ENCODE assay signal across 21 mouse cellular contexts in the genomic region with DNA sequence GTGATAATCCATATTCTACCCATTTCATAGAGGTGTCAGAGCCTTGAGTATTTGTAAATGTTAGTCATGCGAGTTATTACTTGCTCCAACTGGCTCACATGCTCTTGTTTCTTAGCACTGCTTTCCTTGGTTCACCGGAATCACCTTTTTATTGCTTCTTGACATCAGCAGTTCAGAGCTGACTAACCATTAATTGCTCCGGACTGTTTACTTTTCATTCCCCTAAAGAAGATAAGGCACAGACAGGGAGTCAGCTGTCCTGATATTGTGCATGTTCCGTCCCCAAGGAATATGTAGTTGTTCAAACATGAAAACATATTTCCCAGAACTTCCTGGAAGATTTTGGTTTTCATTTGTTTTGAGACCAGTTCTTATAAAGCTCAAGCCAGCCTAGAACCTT. TPM values are rescaled to one million over a fixed set of nuclear protein-coding genes. Genes with fewer than 3 reads are reported as not detected.
DNase-seq lines count a peak whose midpoint lies in the region; ATAC-seq and TF ChIP-seq lines count a peak whose summit lies in the region.
"Had no signal": no experiment of that assay in that cellular context is flagged by ENCODE, and none has a peak within 500 bp of the region (broad histone marks: within the 10 kb centered on the region; RNA-seq: fewer than 3 reads in every experiment).

No protein-coding gene starts in this region.

- DNase-seq in kidney, adult 9 months: peak; percentile 17
- DNase-seq in kidney, postnatal 25 days: no peak
- peak; percentile 26 for DNase-seq in NIH3T3 (ENCODE audit: low read depth)
- DNase-seq in ovary, postnatal 36 days (ENCODE audit: low spot score): no peak
- no peak for DNase-seq in adrenal gland, postnatal 4 days (ENCODE audit: low spot score in 2 of 2)
- DNase-seq: adrenal gland, postnatal 10 days; cerebellum, adult 11-12 months; cerebellum, adult 9-11 months; embryo, embryonic 11 days; gastrocnemius, adult 2 months; gastrocnemius, postnatal 25 days; heart, postnatal 36 days had no signal

- no peaks in the 10 kb centered on the region for H3K9me3 ChIP-seq in intestine, embryonic 16.5 days (ENCODE audit: control insufficient read depth, low read length)
- H3K9me3 ChIP-seq: embryonic facial prominence, embryonic 15.5 days; forebrain, embryonic 10.5 days; heart, embryonic 13.5 days; hindbrain, embryonic 15.5 days had no signal

- no peak for TF ChIP-seq POLR2A in small intestine, adult 2 months (IDR thresholded peaks at IDR 0.05; ENCODE audit: low read depth, low read length)

- H3K9ac ChIP-seq in intestine, embryonic 16.5 days (ENCODE audit: low read depth, low read length): no peak overlapping the region
- H3K9ac ChIP-seq: embryonic facial prominence, embryonic 15.5 days; heart, embryonic 13.5 days; hindbrain, embryonic 15.5 days had no signal

- ATAC-seq in intestine, embryonic 16.5 days: peak; percentile 86
- ATAC-seq: forebrain, embryonic 14.5 days had no signal

- no peaks in the 10 kb centered on the region for H3K4me1 ChIP-seq in intestine, embryonic 16.5 days (ENCODE audit: control insufficient read depth, insufficient read depth, low read length)
- peaks cover 5% of the 10 kb centered on the region for H3K4me1 ChIP-seq in small intestine, adult 2 months (ENCODE audit: control insufficient read depth, insufficient read depth, insufficient read length, low read length)
- H3K4me1 ChIP-seq: embryonic facial prominence, embryonic 15.5 days; heart, embryonic 13.5 days; hindbrain, embryonic 15.5 days had no signal

- H3K4me2 ChIP-seq in intestine, embryonic 16.5 days (ENCODE audit: low read depth, low read length): no peak overlapping the region
- H3K4me2 ChIP-seq: embryonic facial prominence, embryonic 15.5 days; heart, embryonic 13.5 days; hindbrain, embryonic 15.5 days had no signal

- H3K4me3 ChIP-seq in intestine, embryonic 16.5 days (ENCODE audit: low read length): no peak overlapping the region
- no peak overlapping the region for H3K4me3 ChIP-seq in small intestine, adult 2 months (ENCODE audit: low read depth, low read length)
- H3K4me3 ChIP-seq: embryonic facial prominence, embryonic 15.5 days; erythroblast, embryonic 14.5 days; forebrain, embryonic 10.5 days; gastrocnemius, adult 2 months; heart, embryonic 13.5 days; hindbrain, embryonic 15.5 days had no signal

- no peak overlapping the region for H3K27ac ChIP-seq in intestine, embryonic 16.5 days (ENCODE audit: low read length)
- H3K27ac ChIP-seq in small intestine, adult 2 months (ENCODE audit: insufficient read depth, low read depth, low read length): peak overlapping the region; percentile 61; the same call in 1 of the 2 replicates
- H3K27ac ChIP-seq: embryonic facial prominence, embryonic 15.5 days; forebrain, embryonic 10.5 days; gastrocnemius, adult 2 months; heart, embryonic 13.5 days; hindbrain, embryonic 15.5 days had no signal

- H3K36me3 ChIP-seq in intestine, embryonic 16.5 days (ENCODE audit: control insufficient read depth, insufficient read depth, low read length): no peaks in the 10 kb centered on the region
- no peaks in the 10 kb centered on the region for H3K36me3 ChIP-seq in small intestine, adult 2 months (ENCODE audit: control insufficient read depth, insufficient read depth, low read length)
- H3K36me3 ChIP-seq: embryonic facial prominence, embryonic 15.5 days; forebrain, embryonic 10.5 days; heart, embryonic 13.5 days; hindbrain, embryonic 15.5 days had no signal

- TF ChIP-seq CTCF in small intestine, adult 2 months (IDR thresholded peaks at IDR 0.05; ENCODE audit: extremely low read depth, insufficient read length, insufficient replicate concordance, low read depth, low read length): no peak

- 36% methylated on average over 4 of the region's 4 CpGs for WGBS in intestine, embryonic 16.5 days
- 20% methylated on average over 4 of the region's 4 CpGs for WGBS in small intestine, adult 2 months

- H3K27me3 ChIP-seq in intestine, embryonic 16.5 days (replicated peaks; ENCODE audit: control insufficient read depth, insufficient read depth, low read length): no peaks in the 10 kb centered on the region
- 0 out of 2 replicates have a peak, but pooled peaks cover 2% of the 10 kb centered on the region for H3K27me3 ChIP-seq in small intestine, adult 2 months (ENCODE audit: control insufficient read depth, insufficient read depth, low read length)
- H3K27me3 ChIP-seq: embryonic facial prominence, embryonic 15.5 days; heart, embryonic 13.5 days; hindbrain, embryonic 15.5 days had no signal

RNA-seq across cellular contexts. Expression of a gene that starts 27.7 kb away (rescaled TPM):
- 1.1 and 2.1 TPM in 2 replicates for polyA plus RNA-seq in intestine, embryonic 16.5 days (2015; fragmentation: Nextera tagmentation; extraction: Ambion mirVana)
- polyA plus RNA-seq in small intestine, adult 2 months (2012; rRNA removed): 2.1 TPM in 1 of 2 replicates, not detected in the other
- under 1 TPM; 0.28 to 0.56 TPM for total RNA-seq in adrenal gland, postnatal 4 days (2021)
- total RNA-seq: gastrocnemius, postnatal 25 days; granulocyte monocyte progenitor cell, adult 5-6 weeks; heart, postnatal 36 days had no signal

RNA-seq across cellular contexts. Expression of a gene that starts 40.2 kb away (rescaled TPM):
- polyA plus RNA-seq in intestine, embryonic 16.5 days (2015; fragmentation: Nextera tagmentation; extraction: Ambion mirVana): 0.77 and 0.88 TPM in 2 replicates
- 0.19 and 0.61 TPM in 2 replicates for polyA plus RNA-seq in small intestine, adult 2 months (2012; rRNA removed)
- total RNA-seq in adrenal gland, postnatal 4 days (2021): 1 to 10 TPM; 4.7 to 5.3 TPM
- total RNA-seq: granulocyte monocyte progenitor cell, adult 5-6 weeks had no signal
- polyA plus RNA-seq: erythroblast, embryonic 14.5 days had no signal

RNA-seq across cellular contexts. Expression of a gene that starts 45.3 kb away (rescaled TPM):
- polyA plus RNA-seq in intestine, embryonic 16.5 days (2015; fragmentation: Nextera tagmentation; extraction: Ambion mirVana): 66.0 and 69.2 TPM in 2 replicates
- polyA plus RNA-seq in small intestine, adult 2 months (2012; rRNA removed): 55.1 and 97.5 TPM in 2 replicates
- 10 to 100 TPM; 35.7 to 39.5 TPM for total RNA-seq in adrenal gland, postnatal 4 days (2021)

RNA-seq across cellular contexts. Expression of a gene that starts 55.3 kb away (rescaled TPM):
- 2.7 and 4.0 TPM in 2 replicates for polyA plus RNA-seq in intestine, embryonic 16.5 days (2015; fragmentation: Nextera tagmentation; extraction: Ambion mirVana)
- 9.8 and 12.0 TPM in 2 replicates for polyA plus RNA-seq in small intestine, adult 2 months (2012; rRNA removed)
- 10 to 100 TPM; 15.8 to 20.0 TPM for total RNA-seq in adrenal gland, postnatal 4 days (2021)

Comparison
In these comparisons a context has a peak if more than half of its experiments do, and no peak if none do; other contexts are left out.
1. DNase-seq: peak in kidney, adult 9 months (single experiment) and NIH3T3 (single experiment); none in kidney, postnatal 25 days (0 of 2), ovary, postnatal 36 days (single experiment) and adrenal gland, postnatal 4 days (0 of 2).